Mouse (Mus musculus): Measurements from ENCODE around the gene Dock2. TPM values are rescaled to one million over a fixed set of nuclear protein-coding genes. Genes with fewer than 3 reads are reported as not detected.

Gene Dock2
- polyA plus RNA-seq, 1 experiment from 2014 or later, result 2.8 TPM

GRCm38 (mm10) chr11:34311717-34312116, 472.0 kb downstream of the Dock2 start:
- no peak for ATAC-seq (ENCODE audit: low read depth)
- Histone ChIP-seq H3K36me3 (no peaks in the 10 kb centered on the region), H3K27me3 (no peaks in the 10 kb centered on the region), H3K4me1 (replicated peaks) (peaks cover 13% of the 10 kb centered on the region), H3K9me3 (replicated peaks) (no peaks in the 10 kb centered on the region), H3K4me2 (no peak overlapping the region), H3K9ac (no peak overlapping the region), H3K4me3 (replicated peaks) (no peak overlapping the region), H3K27ac (no peak overlapping the region)
- 52% methylated on average over 5 of the region's 5 CpGs for WGBS (ENCODE audit: insufficient replicate concordance)
- no peak for DNase-seq

- DNase-seq (no peak), ATAC-seq (ENCODE audit: low read depth) (no peak)
- Histone ChIP-seq H3K9me3 (replicated peaks) (no peaks in the 10 kb centered on the region), H3K27ac (no peak overlapping the region), H3K4me1 (replicated peaks) (peaks cover 13% of the 10 kb centered on the region), H3K36me3 (no peaks in the 10 kb centered on the region), H3K4me2 (no peak overlapping the region), H3K9ac (no peak overlapping the region), H3K27me3 (no peaks in the 10 kb centered on the region), H3K4me3 (replicated peaks) (no peak overlapping the region)
- WGBS (ENCODE audit: insufficient replicate concordance), result 64% methylated on average over 2 of the region's 2 CpGs
Measured at GRCm38 (mm10) chr11:34309360-34309759, 474.3 kb downstream of the Dock2 start.

GRCm38 (mm10) chr11:34308731-34309130, 475.0 kb downstream of the Dock2 start:
- no peaks in the 10 kb centered on the region for H3K27me3 ChIP-seq
- no peaks in the 10 kb centered on the region for H3K9me3 ChIP-seq (replicated peaks)
- no peak overlapping the region for H3K4me2 ChIP-seq
- H3K4me3 ChIP-seq (replicated peaks), result no peak overlapping the region
- ATAC-seq (ENCODE audit: low read depth), result no peak
- DNase-seq, result no peak
- peaks cover 13% of the 10 kb centered on the region for H3K4me1 ChIP-seq (replicated peaks)
- H3K36me3 ChIP-seq, result no peaks in the 10 kb centered on the region
- no peak overlapping the region for H3K9ac ChIP-seq
- no peak overlapping the region for H3K27ac ChIP-seq
- 78% methylated on average over 3 of the region's 3 CpGs for WGBS (ENCODE audit: insufficient replicate concordance)

- Histone ChIP-seq H3K36me3 (no peaks in the 10 kb centered on the region), H3K9me3 (replicated peaks) (no peaks in the 10 kb centered on the region), H3K4me2 (no peak overlapping the region), H3K4me3 (replicated peaks) (no peak overlapping the region), H3K9ac (no peak overlapping the region), H3K27me3 (no peaks in the 10 kb centered on the region), H3K27ac (no peak overlapping the region), H3K4me1 (replicated peaks) (no peaks in the 10 kb centered on the region)
- WGBS (ENCODE audit: insufficient replicate concordance), result 64% methylated on average over 3 of the region's 3 CpGs
- DNase-seq, result no peak
- ATAC-seq (ENCODE audit: low read depth), result no peak
Measured at GRCm38 (mm10) chr11:34306231-34306630, 477.5 kb downstream of the Dock2 start.

- DNase-seq (no peak), ATAC-seq (ENCODE audit: low read depth) (no peak)
- 69% methylated on average over 7 of the region's 7 CpGs for WGBS (ENCODE audit: insufficient replicate concordance)
- H3K9ac ChIP-seq, result no peak overlapping the region
- H3K4me3 ChIP-seq (replicated peaks), result no peak overlapping the region
- no peak overlapping the region for H3K4me2 ChIP-seq
- no peaks in the 10 kb centered on the region for H3K9me3 ChIP-seq (replicated peaks)
- H3K36me3 ChIP-seq, result no peaks in the 10 kb centered on the region
- peaks cover 14% of the 10 kb centered on the region for H3K4me1 ChIP-seq (replicated peaks)
- 0 out of 2 replicates have a peak overlapping the region, but pooled peaks have one; percentile 15 for H3K27ac ChIP-seq
- no peaks in the 10 kb centered on the region for H3K27me3 ChIP-seq
Measured at GRCm38 (mm10) chr11:34300064-34300463, 483.6 kb downstream of the Dock2 start.

GRCm38 (mm10) chr11:34299550-34299949, 484.1 kb downstream of the Dock2 start:
- 21% methylated on average over 1 of the region's 1 CpGs for WGBS (ENCODE audit: insufficient replicate concordance)
- peak; percentile 82 for ATAC-seq (ENCODE audit: low read depth)

GRCm38 (mm10) chr11:34297698-34298378, 485.9 kb downstream of the Dock2 start:
- no peaks in the 10 kb centered on the region for H3K9me3 ChIP-seq (replicated peaks)
- H3K4me2 ChIP-seq, result no peak overlapping the region
- no peak for DNase-seq
- peaks cover 14% of the 10 kb centered on the region for H3K4me1 ChIP-seq (replicated peaks)
- no peaks in the 10 kb centered on the region for H3K36me3 ChIP-seq
- no peaks in the 10 kb centered on the region for H3K27me3 ChIP-seq
- no peak overlapping the region for H3K9ac ChIP-seq
- ATAC-seq (ENCODE audit: low read depth), result no peak
- no peak overlapping the region for H3K4me3 ChIP-seq (replicated peaks)
- WGBS (ENCODE audit: insufficient replicate concordance), result 73% methylated on average over 5 of the region's 5 CpGs
- no peak overlapping the region for H3K27ac ChIP-seq

More at GRCm38 (mm10) chr11:34299550-34299949, 484.1 kb downstream of the Dock2 start:
- H3K9me3 ChIP-seq (replicated peaks), result no peaks in the 10 kb centered on the region
- peaks cover 14% of the 10 kb centered on the region for H3K4me1 ChIP-seq (replicated peaks)
- peak; percentile 5 for DNase-seq
- H3K27ac ChIP-seq, result 0 out of 2 replicates have a peak overlapping the region, but pooled peaks have one; percentile 15
- H3K27me3 ChIP-seq, result no peaks in the 10 kb centered on the region
- no peak overlapping the region for H3K9ac ChIP-seq
- no peak overlapping the region for H3K4me2 ChIP-seq
- H3K4me3 ChIP-seq (replicated peaks), result no peak overlapping the region
- H3K36me3 ChIP-seq, result no peaks in the 10 kb centered on the region

GRCm38 (mm10) chr11:34291304-34291703, 492.4 kb downstream of the Dock2 start:
- Histone ChIP-seq H3K9me3 (replicated peaks) (no peaks in the 10 kb centered on the region), H3K4me2 (no peak overlapping the region), H3K27me3 (no peaks in the 10 kb centered on the region), H3K4me1 (replicated peaks) (no peaks in the 10 kb centered on the region), H3K4me3 (replicated peaks) (no peak overlapping the region), H3K9ac (no peak overlapping the region), H3K36me3 (no peaks in the 10 kb centered on the region), H3K27ac (no peak overlapping the region)
- WGBS (ENCODE audit: insufficient replicate concordance), result 53% methylated on average over 3 of the region's 3 CpGs
- DNase-seq (no peak), ATAC-seq (ENCODE audit: low read depth) (no peak)

GRCm38 (mm10) chr11:34290708-34291107, 493.0 kb downstream of the Dock2 start:
- no peak overlapping the region for H3K4me3 ChIP-seq (replicated peaks)
- no peak overlapping the region for H3K9ac ChIP-seq
- H3K36me3 ChIP-seq, result no peaks in the 10 kb centered on the region
- no peaks in the 10 kb centered on the region for H3K4me1 ChIP-seq (replicated peaks)
- 56% methylated on average over 2 of the region's 2 CpGs for WGBS (ENCODE audit: insufficient replicate concordance)
- H3K9me3 ChIP-seq (replicated peaks), result no peaks in the 10 kb centered on the region
- no peak overlapping the region for H3K4me2 ChIP-seq
- no peak overlapping the region for H3K27ac ChIP-seq
- H3K27me3 ChIP-seq, result no peaks in the 10 kb centered on the region
- no peak for ATAC-seq (ENCODE audit: low read depth)
- no peak for DNase-seq

GRCm38 (mm10) chr11:34290265-34290664, 493.4 kb downstream of the Dock2 start:
- Histone ChIP-seq H3K27ac (no peak overlapping the region), H3K4me1 (replicated peaks) (no peaks in the 10 kb centered on the region), H3K9ac (no peak overlapping the region), H3K36me3 (no peaks in the 10 kb centered on the region), H3K4me2 (no peak overlapping the region), H3K27me3 (no peaks in the 10 kb centered on the region), H3K9me3 (replicated peaks) (no peaks in the 10 kb centered on the region), H3K4me3 (replicated peaks) (no peak overlapping the region)
- ATAC-seq (ENCODE audit: low read depth), result no peak
- WGBS (ENCODE audit: insufficient replicate concordance), result 41% methylated on average over 4 of the region's 4 CpGs
- DNase-seq, result no peak

GRCm38 (mm10) chr11:34284124-34284808, 499.4 kb downstream of the Dock2 start:
- ATAC-seq (ENCODE audit: low read depth) (no peak), DNase-seq (no peak)
- Histone ChIP-seq H3K9ac (no peak overlapping the region), H3K36me3 (no peaks in the 10 kb centered on the region), H3K9me3 (replicated peaks) (no peaks in the 10 kb centered on the region), H3K27me3 (no peaks in the 10 kb centered on the region), H3K4me2 (no peak overlapping the region), H3K4me1 (replicated peaks) (no peaks in the 10 kb centered on the region), H3K4me3 (replicated peaks) (no peak overlapping the region), H3K27ac (no peak overlapping the region)
- WGBS (ENCODE audit: insufficient replicate concordance), result 62% methylated on average over 13 of the region's 13 CpGs

GRCm38 (mm10) chr11:34277047-34277445, 506.6 kb downstream of the Dock2 start:
- ATAC-seq (ENCODE audit: low read depth), result no peak
- Histone ChIP-seq H3K4me3 (replicated peaks) (no peak overlapping the region), H3K4me1 (replicated peaks) (no peaks in the 10 kb centered on the region), H3K27ac (no peak overlapping the region), H3K9me3 (replicated peaks) (no peaks in the 10 kb centered on the region), H3K4me2 (no peak overlapping the region), H3K36me3 (no peaks in the 10 kb centered on the region), H3K9ac (no peak overlapping the region), H3K27me3 (no peaks in the 10 kb centered on the region)
- 70% methylated on average over 3 of the region's 3 CpGs for WGBS (ENCODE audit: insufficient replicate concordance)
- DNase-seq, result no peak

All from liver, embryonic 13.5 days (tissue).